Mouse (Mus musculus) heart, embryonic 11.5 days (tissue): Measurements from ENCODE around the gene Cfap74. TPM values are rescaled to one million over a fixed set of nuclear protein-coding genes. Genes with fewer than 3 reads are reported as not detected.

Source experiments
- ATAC-seq: fragments of 200-750 bp; cut with Nextera tagmentation; replicated peaks from 2 replicates; pipeline ENCODE4 v1.8.0; 2017; ENCODE audit warnings: moderate library complexity; ENCODE audit not compliant: insufficient number of reproducible peaks, low FRiP score, low TSS enrichment
- H3K27ac ChIP-seq: fragments of 300-500 bp; sonication (generic); 2 replicates; pipeline ENCODE4 v1.5.1; 2014; ENCODE audit warnings: mild to moderate bottlenecking, low read depth, low read length
- H3K27me3 ChIP-seq: fragments of 300-500 bp; sonication (generic); 2 replicates; pipeline ENCODE4 v1.6.1; 2014; ENCODE audit warnings: mild to moderate bottlenecking, low read length, mixed read lengths; ENCODE audit not compliant: control insufficient read depth, insufficient read depth
- H3K36me3 ChIP-seq: fragments of 300-500 bp; sonication (generic); 2 replicates; pipeline ENCODE4 v1.6.1; 2014; ENCODE audit warnings: mild to moderate bottlenecking, low read length, moderate library complexity, mixed read lengths; ENCODE audit not compliant: control insufficient read depth, insufficient read depth
- H3K4me1 ChIP-seq: fragments of 300-500 bp; sonication (generic); 2 replicates; pipeline ENCODE4 v1.6.1; 2014; ENCODE audit warnings: low read length; ENCODE audit not compliant: control insufficient read depth, insufficient read depth
- H3K4me2 ChIP-seq: fragments of 300-500 bp; sonication (generic); 2 replicates; pipeline ENCODE4 v1.6.1; 2014; ENCODE audit warnings: mild to moderate bottlenecking, moderate library complexity
- H3K4me3 ChIP-seq: fragments of 300-500 bp; sonication (generic); 2 replicates; pipeline ENCODE4 v1.5.1; 2014; ENCODE audit warnings: low read depth, low read length
- H3K9ac ChIP-seq: fragments of 300-500 bp; sonication (generic); 2 replicates; pipeline ENCODE4 v1.6.1; 2014; ENCODE audit warnings: mild to moderate bottlenecking, low read depth, low read length, moderate library complexity
- H3K9me3 ChIP-seq: fragments of 300-500 bp; sonication (generic); replicated peaks from 2 replicates; pipeline ENCODE4 v1.6.1; 2016; ENCODE audit warnings: low read length; ENCODE audit not compliant: control insufficient read depth
- WGBS: fragments of 180-500 bp; shearing (Covaris S2); extraction: QIAGEN DNeasy Blood & Tissue Kit; methylation state at CpG from one replicate; pipeline ENCODE4 v1.1.7; 2014; ENCODE audit not compliant: insufficient replicate concordance; 5-methylcytosine and 5-hydroxymethylcytosine counted together
- polyA plus RNA-seq: library from polyadenylated mRNA; unstranded; fragments of >200 nt; fragmentation: Nextera tagmentation; extraction: Ambion mirVana; gene quantifications from 2 replicates; pipeline ENCODE4 v1.2.1, GENCODE M21; 2014

Cfap74 gene
- polyA plus RNA-seq, 1 experiment from 2014 or later, result 1.8 TPM

GRCm38 (mm10) chr4:155505671-155506295, 96.8 kb downstream of the Cfap74 start:
- ATAC-seq, result no peak
- 86% methylated on average over 5 of the region's 5 CpGs for WGBS
- no peak overlapping the region for H3K4me3 ChIP-seq
- no peaks in the 10 kb centered on the region for H3K36me3 ChIP-seq
- no peaks in the 10 kb centered on the region for H3K27me3 ChIP-seq
- H3K4me1 ChIP-seq, result peaks cover 9% of the 10 kb centered on the region
- H3K4me2 ChIP-seq, result no peak overlapping the region
- H3K27ac ChIP-seq, result no peak overlapping the region
- H3K9ac ChIP-seq, result no peak overlapping the region
- H3K9me3 ChIP-seq, result no peaks in the 10 kb centered on the region

GRCm38 (mm10) chr4:155508614-155509013, 99.6 kb downstream of the Cfap74 start:
- 84% methylated on average over 4 of the region's 4 CpGs for WGBS
- Histone ChIP-seq H3K4me3 (no peak overlapping the region), H3K27me3 (no peaks in the 10 kb centered on the region), H3K9me3 (no peaks in the 10 kb centered on the region), H3K36me3 (no peaks in the 10 kb centered on the region), H3K9ac (no peak overlapping the region), H3K4me1 (peaks cover 9% of the 10 kb centered on the region), H3K4me2 (no peak overlapping the region), H3K27ac (no peak overlapping the region)
- ATAC-seq, result no peak

GRCm38 (mm10) chr4:155510981-155511380, 102.0 kb downstream of the Cfap74 start:
- no peak overlapping the region for H3K9ac ChIP-seq
- ATAC-seq, result no peak
- no peak overlapping the region for H3K27ac ChIP-seq
- no peak overlapping the region for H3K4me2 ChIP-seq
- H3K4me1 ChIP-seq, result no peaks in the 10 kb centered on the region
- no peak overlapping the region for H3K4me3 ChIP-seq
- WGBS, result 84% methylated on average over 1 of the region's 1 CpGs
- H3K36me3 ChIP-seq, result no peaks in the 10 kb centered on the region
- H3K9me3 ChIP-seq, result no peaks in the 10 kb centered on the region
- no peaks in the 10 kb centered on the region for H3K27me3 ChIP-seq

GRCm38 (mm10) chr4:155514810-155515209, 105.8 kb downstream of the Cfap74 start:
- ATAC-seq, result no peak
- WGBS, result 80% methylated on average over 2 of the region's 2 CpGs
- Histone ChIP-seq H3K36me3 (0 out of 2 replicates have a peak, but pooled peaks cover 2% of the 10 kb centered on the region), H3K9me3 (no peaks in the 10 kb centered on the region), H3K4me1 (no peaks in the 10 kb centered on the region), H3K4me2 (no peak overlapping the region), H3K27ac (no peak overlapping the region), H3K4me3 (no peak overlapping the region), H3K27me3 (no peaks in the 10 kb centered on the region), H3K9ac (no peak overlapping the region)

Other genes with a start within 250 kb of the Cfap74 start
- 14.6 and 14.8 TPM in 2 replicates for gene Ski, start 186.6 kb upstream of the Cfap74 start, polyA plus RNA-seq
- gene Faap20, start 159.4 kb upstream of the Cfap74 start, polyA plus RNA-seq, result 64.9 and 66.8 TPM in 2 replicates
- 6.8 and 8.2 TPM in 2 replicates for gene Prkcz, start 47.8 kb upstream of the Cfap74 start, polyA plus RNA-seq
- 0.14 and 0.16 TPM in 2 replicates for gene Gabrd, start 11.1 kb upstream of the Cfap74 start, polyA plus RNA-seq
- gene Tmem52, start 59.9 kb downstream of the Cfap74 start, polyA plus RNA-seq, result not detected in 2 replicates
- gene Gnb1, start 82.2 kb downstream of the Cfap74 start, polyA plus RNA-seq, result 410 and 416 TPM in 2 replicates
- gene Nadk, start 153.2 kb downstream of the Cfap74 start, polyA plus RNA-seq, result 57.0 and 58.6 TPM in 2 replicates
- 7.7 and 9.6 TPM in 2 replicates for gene Slc35e2, start 192.2 kb downstream of the Cfap74 start, polyA plus RNA-seq
- gene Cdk11b, start 215.7 kb downstream of the Cfap74 start, polyA plus RNA-seq, result 48.2 and 50.0 TPM in 2 replicates
- gene Gm10563, start 236.2 kb downstream of the Cfap74 start, polyA plus RNA-seq, result not detected in 2 replicates
- 52.9 and 53.5 TPM in 2 replicates for gene Mmp23, start 244.2 kb downstream of the Cfap74 start, polyA plus RNA-seq